Mouse (Mus musculus): ENCODE data around the gene Gm11639.

Gene Gm11639

DNA sequence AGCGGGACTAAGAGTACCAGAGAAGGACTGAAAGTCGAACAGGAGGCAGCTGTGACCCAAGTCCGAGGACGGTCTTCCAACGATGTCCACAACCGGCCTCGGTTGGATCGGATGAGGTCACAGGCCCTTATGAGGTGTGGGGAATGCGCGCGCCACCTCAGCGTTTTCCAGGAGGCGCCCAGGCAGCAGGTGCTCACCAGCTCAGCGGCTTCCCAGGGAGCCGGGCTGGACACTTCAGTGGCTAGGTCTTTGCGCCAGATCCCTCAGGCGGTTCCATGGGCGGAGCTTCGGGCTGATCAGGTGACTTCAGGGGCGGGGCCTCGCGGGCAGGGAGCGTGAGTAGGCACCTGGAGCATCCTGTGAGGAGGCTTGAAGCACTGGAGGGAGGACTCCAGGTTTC lies at the start of gene Gm11639:
Gm11639 (plus strand) TSS at position 160 of the 400 bp plus-strand sequence.
- DNase-seq (ENCODE audit: low spot score in 2 of 2): no peak

DNA sequence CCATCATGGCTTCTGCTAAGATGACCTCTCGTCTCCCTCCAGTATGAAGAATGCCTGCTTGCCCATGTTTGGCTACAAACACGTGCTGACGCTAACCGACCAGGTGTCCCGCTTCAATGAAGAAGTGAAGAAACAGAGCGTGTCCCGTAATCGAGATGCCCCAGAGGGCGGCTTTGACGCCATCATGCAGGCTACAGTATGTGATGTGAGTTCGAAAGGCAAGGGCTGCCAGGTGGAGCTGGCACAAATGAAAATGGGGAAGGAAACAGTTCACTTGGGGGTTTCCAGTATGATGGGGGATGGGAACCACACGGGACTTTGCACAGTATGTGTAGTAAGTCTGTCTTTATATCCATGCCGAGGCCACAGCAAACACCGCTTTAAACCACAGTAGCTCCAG lies 48.5 kb upstream of the Gm11639 start:
- DNase-seq (ENCODE audit: low spot score in 2 of 2): no peak

- no peak for DNase-seq (ENCODE audit: low spot score in 2 of 2)
Measured at GRCm38 (mm10) chr11:104638006-104638405, 47.5 kb upstream of the Gm11639 start.

- DNase-seq (ENCODE audit: low spot score in 2 of 2): no peak
Measured at GRCm38 (mm10) chr11:104638906-104639305, 46.6 kb upstream of the Gm11639 start.

- DNase-seq (ENCODE audit: low spot score in 2 of 2): no peak
Measured at GRCm38 (mm10) chr11:104639634-104640033, 45.9 kb upstream of the Gm11639 start.

DNA sequence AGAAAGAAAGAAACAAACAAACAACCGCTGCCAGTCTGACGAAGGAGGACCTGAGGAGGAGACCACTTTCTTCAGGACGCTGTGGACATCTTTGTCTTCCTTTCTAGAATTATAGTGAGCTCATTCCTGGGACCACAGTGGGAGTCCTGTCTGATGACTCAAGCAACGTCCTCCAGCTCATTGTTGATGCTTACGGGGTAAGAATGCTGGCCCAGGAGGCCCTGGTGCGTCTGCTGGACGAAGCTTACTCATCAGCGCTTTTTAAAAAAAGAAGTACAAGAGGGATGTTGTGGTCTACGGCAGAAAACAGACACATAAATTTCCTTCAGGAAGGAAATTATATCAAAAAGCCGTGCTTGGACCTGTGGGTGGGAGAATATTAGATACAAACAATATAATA lies 44.6 kb upstream of the Gm11639 start:
- no peak for DNase-seq (ENCODE audit: low spot score in 2 of 2)

DNA sequence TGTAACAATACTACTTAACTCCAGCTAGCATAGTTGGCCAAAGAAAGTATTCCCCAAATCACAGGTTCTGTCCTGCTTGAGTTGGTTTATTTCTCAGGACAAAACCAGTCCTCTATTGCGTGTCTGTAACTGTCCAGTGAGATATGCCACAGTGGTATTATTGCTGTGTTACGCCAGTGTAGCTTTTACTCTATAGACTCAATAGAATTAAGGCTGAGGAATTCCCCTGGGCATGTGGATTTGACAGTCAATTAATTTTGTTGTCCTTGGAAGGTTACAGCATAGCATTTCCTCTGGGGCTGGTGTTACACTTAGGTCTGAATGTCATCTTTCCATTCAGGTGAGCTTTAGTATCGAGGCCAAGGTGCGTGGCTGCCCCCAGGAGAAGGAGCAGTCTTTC lies 42.3 kb upstream of the Gm11639 start:
- no peak for DNase-seq (ENCODE audit: low spot score in 2 of 2)

- no peak for DNase-seq (ENCODE audit: low spot score in 2 of 2)
Measured at GRCm38 (mm10) chr11:104645402-104645801, 40.1 kb upstream of the Gm11639 start.

DNA sequence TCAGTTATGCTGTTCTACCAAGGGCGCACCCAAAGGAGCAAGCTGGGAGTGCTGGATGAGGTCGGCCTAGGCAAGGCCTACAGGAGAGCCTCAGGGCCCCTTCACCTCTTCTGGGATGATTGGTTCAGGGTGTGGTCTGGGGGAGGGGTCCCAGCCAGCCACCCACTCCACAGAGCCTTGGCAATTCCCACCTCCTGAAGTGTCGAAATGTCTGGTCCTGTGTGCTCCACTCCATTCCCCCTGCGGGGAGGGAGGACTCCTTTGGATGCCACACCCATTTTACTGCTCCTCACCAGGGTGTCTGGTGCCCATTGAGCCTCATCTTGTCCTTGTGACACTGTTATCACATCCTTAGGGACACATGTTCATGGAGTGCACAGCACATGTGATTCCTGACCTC lies 39.3 kb upstream of the Gm11639 start:
- no peak for DNase-seq (ENCODE audit: low spot score in 2 of 2)

DNA sequence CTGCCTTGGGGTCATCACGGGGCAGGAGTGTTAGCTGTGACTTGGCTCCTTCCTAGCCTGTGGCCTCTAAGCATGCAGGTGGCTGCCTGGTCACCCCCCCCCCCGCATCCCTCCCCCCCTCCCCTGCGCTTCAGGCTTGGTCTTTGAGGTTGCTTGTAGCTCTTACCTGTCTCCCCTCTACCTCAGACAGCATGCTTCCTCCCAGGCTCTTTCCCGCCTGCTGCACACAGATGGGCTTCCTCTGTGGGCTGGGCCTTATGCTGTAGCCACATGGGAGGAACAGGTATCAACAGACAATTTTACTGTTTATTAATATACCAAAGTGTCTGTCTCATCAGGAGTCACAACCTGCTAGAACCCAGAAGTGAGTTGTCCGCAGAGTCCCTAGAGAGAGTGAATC lies 38.9 kb upstream of the Gm11639 start:
- DNase-seq (ENCODE audit: low spot score in 2 of 2): no peak

- DNase-seq (ENCODE audit: low spot score in 2 of 2): no peak
Measured at GRCm38 (mm10) chr11:104647188-104647867, 38.2 kb upstream of the Gm11639 start.

GRCm38 (mm10) chr11:104648571-104648970 lies 36.9 kb upstream of the Gm11639 start:
- no peak for DNase-seq (ENCODE audit: low spot score in 2 of 2)

- DNase-seq (ENCODE audit: low spot score in 2 of 2): no peak
Measured at GRCm38 (mm10) chr11:104660599-104660998, 24.9 kb upstream of the Gm11639 start.

- no peak for DNase-seq (ENCODE audit: low spot score in 2 of 2)
Measured at GRCm38 (mm10) chr11:104661106-104661505, 24.4 kb upstream of the Gm11639 start.

DNA sequence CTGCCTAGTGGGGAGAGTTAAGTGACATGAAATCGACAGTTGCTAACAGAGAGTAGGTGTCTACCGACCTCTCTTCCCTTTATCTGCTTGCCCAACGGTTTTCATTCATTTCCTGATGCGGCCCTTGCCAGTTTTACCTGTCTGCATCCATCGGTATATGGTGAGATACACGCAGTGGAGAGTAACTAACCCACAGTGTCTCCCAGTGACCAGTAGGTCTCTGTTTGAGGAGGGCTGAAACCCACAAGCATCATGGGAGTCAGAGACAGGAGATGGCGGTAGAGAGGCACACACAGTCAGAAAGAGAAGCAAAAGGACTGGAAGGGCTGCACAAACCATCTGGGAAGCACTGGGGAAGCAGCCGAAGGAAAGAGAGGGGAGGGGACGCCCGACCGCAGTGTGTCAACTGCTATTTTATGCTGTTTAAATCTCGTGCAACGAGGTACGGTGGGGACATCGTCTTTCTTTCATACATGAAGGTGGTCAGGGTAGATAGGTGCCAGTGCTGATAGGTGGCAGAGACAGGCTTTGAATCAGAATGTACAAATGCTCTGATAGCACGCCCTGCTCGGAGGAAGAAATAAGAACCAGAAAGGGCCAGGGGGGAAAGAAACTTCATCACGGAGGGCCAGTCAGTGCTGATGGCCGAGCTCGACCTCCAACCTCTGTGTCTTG lies 23.8 kb upstream of the Gm11639 start:
- DNase-seq (ENCODE audit: low spot score in 2 of 2): no peak

DNA sequence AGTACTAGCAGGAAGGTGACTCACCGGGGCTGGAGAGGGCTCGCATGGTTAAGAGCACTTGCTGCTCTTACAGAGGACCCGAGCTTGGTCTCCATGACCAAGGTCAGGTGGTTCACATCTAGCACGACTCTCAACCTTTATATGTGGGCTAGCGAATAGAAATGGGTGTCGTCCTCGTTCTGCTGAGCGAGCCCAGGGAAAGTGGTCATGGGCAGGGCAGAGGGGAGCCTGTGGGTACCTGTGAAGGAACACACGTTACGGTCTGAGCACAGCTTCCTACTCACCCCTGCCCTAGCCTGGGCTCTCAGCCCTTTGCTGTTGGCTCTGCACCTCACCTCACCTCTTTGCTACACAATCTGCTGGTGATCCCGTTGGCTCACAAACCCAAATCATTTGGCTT lies 22.9 kb upstream of the Gm11639 start:
- peak in 1 of 2 experiments; percentile 54 for DNase-seq (ENCODE audit: low spot score in 2 of 2)

- no peak for DNase-seq (ENCODE audit: low spot score in 2 of 2)
Measured at GRCm38 (mm10) chr11:104663241-104663877, 22.1 kb upstream of the Gm11639 start.

- no peak for DNase-seq (ENCODE audit: low spot score in 2 of 2)
Measured at GRCm38 (mm10) chr11:104663878-104664261, 21.6 kb upstream of the Gm11639 start.

DNA sequence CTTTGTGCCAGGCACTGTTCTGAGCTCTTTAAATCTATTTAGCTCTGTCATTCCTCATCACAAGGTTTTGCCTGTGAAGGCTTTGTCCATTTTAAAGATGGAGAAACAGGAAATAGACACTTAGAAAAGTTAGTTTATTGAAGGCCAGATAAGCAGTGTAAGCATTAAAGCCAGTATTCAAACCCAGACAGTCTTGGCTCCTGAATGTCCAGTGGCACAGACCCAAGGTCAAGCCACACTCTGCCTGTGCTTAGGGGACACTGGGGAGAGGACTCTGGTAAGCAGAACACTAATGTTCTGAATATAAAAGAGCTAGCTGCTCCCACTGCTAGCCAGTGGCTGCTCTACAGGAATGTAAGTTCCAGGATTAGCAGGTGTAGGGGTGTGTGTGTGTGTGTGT lies 21.1 kb upstream of the Gm11639 start:
- no peak for DNase-seq (ENCODE audit: low spot score in 2 of 2)

- peak in 1 of 2 experiments; percentile 51 for DNase-seq (ENCODE audit: low spot score in 2 of 2)
Measured at GRCm38 (mm10) chr11:104667399-104667798, 18.1 kb upstream of the Gm11639 start.

- DNase-seq (ENCODE audit: low spot score in 2 of 2): no peak
Measured at GRCm38 (mm10) chr11:104673412-104673811, 12.1 kb upstream of the Gm11639 start.

- DNase-seq (ENCODE audit: low spot score in 2 of 2): no peak
Measured at GRCm38 (mm10) chr11:104674768-104675167, 10.7 kb upstream of the Gm11639 start.

DNA sequence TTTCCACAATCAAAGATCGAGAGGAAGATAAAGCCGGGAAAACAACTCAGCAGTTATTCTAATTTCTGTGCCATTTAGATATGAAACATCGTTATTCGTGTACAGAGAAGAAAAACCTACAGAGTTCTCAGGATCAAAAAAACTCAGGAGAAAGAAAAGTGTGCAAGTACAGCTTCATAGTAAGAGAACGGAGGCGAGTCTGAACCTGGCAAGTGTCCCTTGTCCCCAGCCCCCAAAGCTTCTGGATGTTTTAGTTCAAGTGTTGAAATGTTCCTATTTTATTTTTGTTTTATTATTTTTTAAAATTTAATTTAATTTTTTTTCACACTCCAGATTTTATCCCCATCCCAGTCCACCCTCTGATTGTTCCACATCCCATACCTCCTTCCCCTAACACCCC lies 7.7 kb downstream of the Gm11639 start:
- DNase-seq (ENCODE audit: low spot score in 2 of 2): no peak
